Mouse (Mus musculus): ENCODE data around the gene Plekhh1.

The Plekhh1 gene

GRCm38 (mm10) chr12:79049807-79050206, 20.8 kb downstream of the Plekhh1 start:
- H3K27me3 ChIP-seq (ENCODE audit: control insufficient read depth, insufficient read depth, low read length, poor library complexity, severe bottlenecking) = no peaks in the 10 kb centered on the region
- H3K36me3 ChIP-seq (ENCODE audit: control insufficient read depth, insufficient read depth, low read length, poor library complexity, severe bottlenecking) = no peaks in the 10 kb centered on the region
- no peak for DNase-seq (ENCODE audit: low read depth, low spot score)

GRCm38 (mm10) chr12:79050545-79051212, 21.7 kb downstream of the Plekhh1 start:
- H3K36me3 ChIP-seq (ENCODE audit: control insufficient read depth, insufficient read depth, low read length, poor library complexity, severe bottlenecking) = no peaks in the 10 kb centered on the region
- peak; percentile 12 for DNase-seq (ENCODE audit: low read depth, low spot score)
- no peaks in the 10 kb centered on the region for H3K27me3 ChIP-seq (ENCODE audit: control insufficient read depth, insufficient read depth, low read length, poor library complexity, severe bottlenecking)

- no peak for DNase-seq (ENCODE audit: low read depth, low spot score)
- Histone ChIP-seq H3K36me3 (ENCODE audit: control insufficient read depth, insufficient read depth, low read length, poor library complexity, severe bottlenecking) (no peaks in the 10 kb centered on the region), H3K27me3 (ENCODE audit: control insufficient read depth, insufficient read depth, low read length, poor library complexity, severe bottlenecking) (no peaks in the 10 kb centered on the region)
Observed at GRCm38 (mm10) chr12:79052073-79052472, 23.1 kb downstream of the Plekhh1 start.

GRCm38 (mm10) chr12:79055276-79055675, 26.3 kb downstream of the Plekhh1 start:
- Histone ChIP-seq H3K36me3 (ENCODE audit: control insufficient read depth, insufficient read depth, low read length, poor library complexity, severe bottlenecking) (no peaks in the 10 kb centered on the region), H3K27me3 (ENCODE audit: control insufficient read depth, insufficient read depth, low read length, poor library complexity, severe bottlenecking) (no peaks in the 10 kb centered on the region)
- no peak for DNase-seq (ENCODE audit: low read depth, low spot score)

GRCm38 (mm10) chr12:79059573-79059972, 30.6 kb downstream of the Plekhh1 start:
- H3K27me3 ChIP-seq (ENCODE audit: control insufficient read depth, insufficient read depth, low read length, poor library complexity, severe bottlenecking) = no peaks in the 10 kb centered on the region
- no peak for DNase-seq (ENCODE audit: low read depth, low spot score)
- no peaks in the 10 kb centered on the region for H3K36me3 ChIP-seq (ENCODE audit: control insufficient read depth, insufficient read depth, low read length, poor library complexity, severe bottlenecking)

- Histone ChIP-seq H3K36me3 (ENCODE audit: control insufficient read depth, insufficient read depth, low read length, poor library complexity, severe bottlenecking) (no peaks in the 10 kb centered on the region), H3K27me3 (ENCODE audit: control insufficient read depth, insufficient read depth, low read length, poor library complexity, severe bottlenecking) (no peaks in the 10 kb centered on the region)
- no peak for DNase-seq (ENCODE audit: low read depth, low spot score)
Observed at GRCm38 (mm10) chr12:79060134-79060533, 31.2 kb downstream of the Plekhh1 start.

GRCm38 (mm10) chr12:79060766-79061652, 32.0 kb downstream of the Plekhh1 start:
- peak; percentile 56 for DNase-seq (ENCODE audit: low read depth, low spot score)
- no peaks in the 10 kb centered on the region for H3K27me3 ChIP-seq (ENCODE audit: control insufficient read depth, insufficient read depth, low read length, poor library complexity, severe bottlenecking)
- no peaks in the 10 kb centered on the region for H3K36me3 ChIP-seq (ENCODE audit: control insufficient read depth, insufficient read depth, low read length, poor library complexity, severe bottlenecking)

GRCm38 (mm10) chr12:79064451-79064850, 35.5 kb downstream of the Plekhh1 start:
- no peak for DNase-seq (ENCODE audit: low read depth, low spot score)
- Histone ChIP-seq H3K27me3 (ENCODE audit: control insufficient read depth, insufficient read depth, low read length, poor library complexity, severe bottlenecking) (no peaks in the 10 kb centered on the region), H3K36me3 (ENCODE audit: control insufficient read depth, insufficient read depth, low read length, poor library complexity, severe bottlenecking) (no peaks in the 10 kb centered on the region)

GRCm38 (mm10) chr12:79066431-79066830, 37.5 kb downstream of the Plekhh1 start:
- no peaks in the 10 kb centered on the region for H3K36me3 ChIP-seq (ENCODE audit: control insufficient read depth, insufficient read depth, low read length, poor library complexity, severe bottlenecking)
- DNase-seq (ENCODE audit: low read depth, low spot score) = no peak
- H3K27me3 ChIP-seq (ENCODE audit: control insufficient read depth, insufficient read depth, low read length, poor library complexity, severe bottlenecking) = no peaks in the 10 kb centered on the region

GRCm38 (mm10) chr12:79067526-79067925, 38.6 kb downstream of the Plekhh1 start:
- no peak for DNase-seq (ENCODE audit: low read depth, low spot score)
- Histone ChIP-seq H3K36me3 (ENCODE audit: control insufficient read depth, insufficient read depth, low read length, poor library complexity, severe bottlenecking) (no peaks in the 10 kb centered on the region), H3K27me3 (ENCODE audit: control insufficient read depth, insufficient read depth, low read length, poor library complexity, severe bottlenecking) (no peaks in the 10 kb centered on the region)

GRCm38 (mm10) chr12:79068306-79068705, 39.3 kb downstream of the Plekhh1 start:
- H3K27me3 ChIP-seq (ENCODE audit: control insufficient read depth, insufficient read depth, low read length, poor library complexity, severe bottlenecking) = no peaks in the 10 kb centered on the region
- no peaks in the 10 kb centered on the region; the same call in 1 of the 2 replicates for H3K36me3 ChIP-seq (ENCODE audit: control insufficient read depth, insufficient read depth, low read length, poor library complexity, severe bottlenecking)
- no peak for DNase-seq (ENCODE audit: low read depth, low spot score)

- Histone ChIP-seq H3K27me3 (ENCODE audit: control insufficient read depth, insufficient read depth, low read length, poor library complexity, severe bottlenecking) (no peaks in the 10 kb centered on the region), H3K36me3 (ENCODE audit: control insufficient read depth, insufficient read depth, low read length, poor library complexity, severe bottlenecking) (no peaks in the 10 kb centered on the region; the same call in none of the 2 replicates)
- no peak for DNase-seq (ENCODE audit: low read depth, low spot score)
Observed at GRCm38 (mm10) chr12:79069187-79069608, 40.2 kb downstream of the Plekhh1 start.

- Histone ChIP-seq H3K36me3 (ENCODE audit: control insufficient read depth, insufficient read depth, low read length, poor library complexity, severe bottlenecking) (no peaks in the 10 kb centered on the region; the same call in none of the 2 replicates), H3K27me3 (ENCODE audit: control insufficient read depth, insufficient read depth, low read length, poor library complexity, severe bottlenecking) (no peaks in the 10 kb centered on the region)
- no peak for DNase-seq (ENCODE audit: low read depth, low spot score)
Observed at GRCm38 (mm10) chr12:79069916-79070315, 41.0 kb downstream of the Plekhh1 start.

- Histone ChIP-seq H3K27me3 (ENCODE audit: control insufficient read depth, insufficient read depth, low read length, poor library complexity, severe bottlenecking) (no peaks in the 10 kb centered on the region), H3K36me3 (ENCODE audit: control insufficient read depth, insufficient read depth, low read length, poor library complexity, severe bottlenecking) (no peaks in the 10 kb centered on the region; the same call in none of the 2 replicates)
- no peak for DNase-seq (ENCODE audit: low read depth, low spot score)
Observed at GRCm38 (mm10) chr12:79070736-79071333, 41.9 kb downstream of the Plekhh1 start.

GRCm38 (mm10) chr12:79072576-79072975, 43.6 kb downstream of the Plekhh1 start:
- no peak for DNase-seq (ENCODE audit: low read depth, low spot score)
- H3K27me3 ChIP-seq (ENCODE audit: control insufficient read depth, insufficient read depth, low read length, poor library complexity, severe bottlenecking) = no peaks in the 10 kb centered on the region
- no peaks in the 10 kb centered on the region; the same call in none of the 2 replicates for H3K36me3 ChIP-seq (ENCODE audit: control insufficient read depth, insufficient read depth, low read length, poor library complexity, severe bottlenecking)
